Mouse (Mus musculus): ENCODE measurements around the gene Myh4.

The Myh4 gene

DNA sequence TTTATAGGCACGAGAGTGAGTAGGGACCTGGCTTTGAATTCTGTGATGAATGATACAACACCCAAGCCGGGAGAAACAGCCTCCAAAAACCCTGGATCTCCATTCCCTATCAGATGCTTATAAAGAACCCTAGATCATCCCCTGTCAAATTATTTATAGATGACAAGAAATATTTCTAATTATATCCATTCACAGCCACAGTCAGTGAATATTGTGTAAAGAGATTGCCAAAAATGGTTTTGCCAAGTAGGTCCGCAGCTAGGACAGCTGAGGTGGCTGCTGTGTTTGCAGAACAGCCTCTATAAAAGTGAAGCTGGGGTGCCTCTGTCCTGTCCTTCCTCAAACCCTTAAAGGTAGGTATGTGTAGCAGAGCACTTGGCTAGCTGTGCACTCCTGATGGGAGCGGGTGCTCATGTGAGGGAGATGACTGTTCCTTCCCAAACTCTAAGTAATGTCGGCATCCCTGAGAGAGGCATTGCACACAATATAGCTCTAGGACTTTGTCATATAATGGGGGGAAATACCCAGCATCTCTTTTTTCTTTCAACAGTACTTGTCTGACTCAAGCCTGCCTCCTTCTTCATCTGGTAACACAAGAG, at the start of gene Myh4:
Gene Myh4, plus strand, starts transcription at position 549 of the 599 bp plus-strand sequence.
- DNase-seq: no peak

DNA sequence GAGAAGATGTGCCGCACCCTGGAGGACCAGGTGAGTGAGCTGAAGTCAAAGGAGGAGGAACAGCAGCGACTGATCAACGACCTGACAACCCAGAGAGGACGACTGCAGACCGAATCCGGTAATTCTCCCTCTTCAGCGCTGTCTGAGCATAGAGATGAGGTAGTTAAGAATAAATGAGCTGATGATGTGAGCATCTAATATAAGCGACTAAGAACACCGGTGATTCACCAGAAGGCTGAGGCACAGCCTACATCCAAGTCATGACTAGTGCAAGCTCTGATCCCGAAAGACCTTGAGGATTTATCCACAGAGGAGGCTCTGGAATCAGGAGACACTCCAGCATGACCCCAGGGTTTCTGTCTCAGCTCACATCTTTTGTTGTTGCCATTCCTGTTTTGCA, 47.5 kb upstream of the Myh4 start:
- DNase-seq: no peak

DNA sequence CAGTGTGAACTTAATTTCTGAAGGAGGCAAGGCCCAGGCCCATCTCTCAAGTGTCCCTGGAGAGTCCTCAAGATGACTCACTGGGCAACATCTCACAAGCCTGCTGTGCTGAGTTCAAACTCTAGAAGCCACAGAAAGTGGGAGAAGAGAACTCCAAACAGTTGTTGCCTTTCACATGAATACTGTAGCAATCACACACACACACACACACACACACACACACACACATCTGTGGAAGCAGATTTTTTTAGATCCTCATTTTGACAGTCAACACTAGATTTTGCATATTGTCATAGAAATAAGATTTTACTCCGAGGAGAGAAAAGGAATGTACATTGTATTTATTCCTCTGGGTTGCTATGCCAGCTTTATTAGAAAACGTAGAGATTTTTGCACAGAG, 47.0 kb upstream of the Myh4 start:
- no peak for DNase-seq

DNA sequence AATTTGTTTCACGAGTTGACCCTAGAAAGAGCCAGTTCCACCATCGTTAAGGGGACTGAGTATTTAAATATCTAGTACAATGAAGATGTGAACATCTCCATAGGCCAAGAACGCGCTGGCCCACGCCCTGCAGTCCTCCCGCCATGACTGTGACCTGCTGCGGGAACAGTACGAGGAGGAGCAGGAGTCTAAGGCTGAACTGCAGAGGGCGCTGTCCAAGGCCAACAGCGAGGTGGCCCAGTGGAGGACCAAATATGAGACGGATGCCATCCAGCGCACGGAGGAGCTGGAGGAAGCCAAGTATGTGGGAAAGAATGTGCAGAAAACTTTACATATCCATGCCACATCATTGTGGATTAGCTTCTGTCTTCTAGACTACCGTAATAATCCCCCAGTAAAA, 46.3 kb upstream of the Myh4 start:
- no peak for DNase-seq

DNA sequence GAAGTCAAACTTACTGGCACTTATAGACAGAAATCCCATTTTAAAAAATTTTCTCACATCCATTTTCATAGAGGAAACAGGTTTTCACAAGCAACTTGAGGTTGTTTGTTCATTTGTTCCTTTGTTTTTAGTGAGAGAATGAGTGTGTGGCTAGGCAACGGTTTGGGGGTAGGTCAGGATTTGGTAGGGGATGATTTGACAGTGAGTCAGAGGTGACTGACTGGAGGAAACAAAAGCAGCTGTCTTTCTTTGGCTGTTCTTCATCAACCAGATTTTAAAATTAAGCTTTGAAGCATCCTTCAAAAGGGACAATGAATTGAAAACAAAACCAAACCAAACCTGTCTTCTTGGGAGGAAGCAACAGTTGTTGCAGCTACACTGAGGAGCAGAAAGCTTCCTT, 38.5 kb upstream of the Myh4 start:
- no peak for DNase-seq

DNA sequence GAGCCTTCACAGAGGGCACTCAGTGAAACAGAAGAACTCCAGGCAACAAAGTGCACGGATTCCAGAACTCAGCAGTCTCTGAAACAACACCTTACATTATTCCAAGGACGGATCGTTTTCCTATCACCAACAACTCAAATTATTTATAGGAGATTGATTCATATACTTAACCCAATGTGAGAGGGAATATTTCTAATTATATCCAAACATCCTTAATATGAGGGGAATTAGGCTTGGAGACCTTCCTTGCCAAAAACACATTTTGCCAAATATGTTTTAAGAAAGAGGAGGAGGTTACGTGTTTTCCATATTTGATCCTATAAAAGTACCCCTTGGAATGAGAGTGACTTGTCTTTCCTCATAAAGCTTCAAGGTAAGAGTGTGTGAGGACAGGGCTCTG, 38.1 kb upstream of the Myh4 start, which contains the start of gene Myh1:
Gene Myh1, plus strand, starts transcription at position 301 of the 400 bp plus-strand sequence.
- DNase-seq: no peak

DNA sequence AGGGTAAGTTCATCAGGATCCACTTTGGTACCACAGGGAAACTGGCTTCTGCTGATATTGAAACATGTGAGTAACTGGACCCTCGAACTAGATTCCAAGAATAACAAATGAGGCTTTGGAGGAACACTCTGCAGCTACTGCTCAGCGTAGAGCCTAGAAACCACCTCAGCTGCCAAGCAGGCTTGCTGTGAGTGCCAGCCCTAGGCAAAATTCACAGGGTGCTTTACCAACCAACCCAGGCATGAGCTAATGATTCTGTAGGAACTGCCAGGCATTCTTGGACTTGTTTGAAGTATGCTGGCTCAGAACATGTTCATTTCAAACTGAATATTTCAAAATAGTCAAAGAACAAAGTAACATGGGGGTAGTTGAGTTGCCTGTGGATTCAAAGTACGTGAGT, 33.1 kb upstream of the Myh4 start:
- DNase-seq: peak; percentile 27

DNA sequence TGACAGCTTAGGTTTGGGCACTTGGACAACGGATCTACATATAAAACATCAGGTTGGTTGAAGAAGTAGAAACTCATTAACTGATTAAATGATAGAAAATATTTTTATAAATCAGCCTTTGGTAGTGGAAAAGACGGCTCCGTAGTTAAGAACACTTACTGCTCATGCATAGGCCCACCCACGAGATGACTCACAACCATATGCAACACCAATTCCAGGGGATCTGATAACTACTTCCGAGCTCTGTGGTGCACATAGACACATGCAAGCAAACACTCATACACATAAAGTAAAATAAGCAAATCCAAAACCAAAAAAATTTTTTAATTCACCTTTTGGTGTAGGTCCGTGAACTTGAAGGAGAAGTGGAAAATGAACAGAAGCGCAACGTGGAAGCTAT, 16.0 kb upstream of the Myh4 start:
- no peak for DNase-seq

DNA sequence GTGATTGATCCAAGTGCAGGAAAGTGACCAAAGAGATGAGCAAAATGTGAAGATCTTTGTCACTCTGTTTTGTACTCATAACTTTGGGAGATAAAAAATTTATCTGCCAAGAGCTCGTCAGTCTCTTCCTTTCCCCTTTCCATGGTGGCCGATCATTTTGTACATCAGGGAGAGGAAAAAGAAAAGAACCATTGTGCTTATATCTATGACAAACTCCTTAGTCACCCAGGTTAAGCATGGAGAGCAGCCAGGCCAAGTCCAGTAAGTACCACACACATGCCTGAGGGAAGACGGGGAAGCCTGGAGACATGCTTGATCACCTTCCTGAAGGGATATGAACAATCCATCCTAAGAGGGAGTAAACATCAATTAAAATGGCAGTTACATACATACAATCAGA, 13.4 kb upstream of the Myh4 start:
- DNase-seq: no peak

DNA sequence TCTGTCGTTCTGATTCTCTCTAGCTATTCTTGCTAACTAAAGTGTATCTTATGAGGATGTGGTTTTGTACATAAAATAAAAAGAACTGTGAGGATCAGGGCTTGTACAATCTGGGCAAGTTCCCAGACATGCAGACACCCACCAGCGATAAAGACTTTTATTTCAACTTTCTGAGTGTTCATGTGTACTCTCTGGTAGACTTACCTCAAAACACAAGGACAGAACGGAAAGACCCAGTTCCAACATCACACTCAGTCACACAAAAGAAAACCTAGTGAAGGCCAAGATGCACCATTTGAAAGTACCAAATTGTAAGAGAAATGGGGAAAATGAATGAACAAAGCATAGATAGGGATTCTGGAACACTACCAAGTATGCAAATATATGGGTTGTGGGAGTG, 9.1 kb upstream of the Myh4 start:
- no peak for DNase-seq

DNA sequence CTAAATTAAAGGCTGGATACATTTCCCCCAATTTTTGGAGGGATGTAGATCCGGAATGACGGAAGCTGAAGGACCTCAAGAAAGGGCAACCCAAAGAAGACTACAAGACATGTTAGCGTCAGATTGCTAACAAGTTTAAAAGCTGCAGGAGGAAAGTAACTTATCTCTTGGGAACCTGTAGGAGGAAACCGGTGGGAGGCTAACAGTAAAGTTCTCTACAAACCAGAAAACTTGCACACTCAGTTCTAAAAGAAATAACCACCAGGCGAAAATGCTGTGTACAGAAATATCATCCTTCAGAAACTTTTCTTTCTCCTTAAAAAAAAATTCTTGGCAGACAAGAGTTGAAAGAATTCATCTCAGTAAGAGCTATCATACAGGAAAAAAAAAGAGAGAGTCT, 8.7 kb upstream of the Myh4 start:
- DNase-seq: no peak

DNA sequence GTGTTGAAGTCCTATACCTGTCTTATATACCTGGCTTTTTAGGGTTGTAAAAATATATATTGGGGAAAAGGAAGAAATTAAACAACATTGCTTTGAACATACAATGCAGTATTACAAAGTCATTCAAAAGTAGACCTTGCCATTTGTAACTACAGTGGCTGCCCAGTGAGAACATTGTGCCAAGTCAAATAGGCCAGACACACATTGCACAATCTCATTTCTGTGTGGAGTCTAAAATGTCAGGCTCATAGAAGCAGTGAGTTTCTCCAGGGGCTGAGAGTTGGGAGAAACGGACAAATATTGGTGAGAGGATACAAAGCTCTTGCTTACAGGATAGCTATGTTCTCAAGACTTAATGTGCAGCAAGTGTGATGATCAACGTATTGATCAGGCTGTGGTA, 7.9 kb upstream of the Myh4 start:
- DNase-seq: no peak

DNA sequence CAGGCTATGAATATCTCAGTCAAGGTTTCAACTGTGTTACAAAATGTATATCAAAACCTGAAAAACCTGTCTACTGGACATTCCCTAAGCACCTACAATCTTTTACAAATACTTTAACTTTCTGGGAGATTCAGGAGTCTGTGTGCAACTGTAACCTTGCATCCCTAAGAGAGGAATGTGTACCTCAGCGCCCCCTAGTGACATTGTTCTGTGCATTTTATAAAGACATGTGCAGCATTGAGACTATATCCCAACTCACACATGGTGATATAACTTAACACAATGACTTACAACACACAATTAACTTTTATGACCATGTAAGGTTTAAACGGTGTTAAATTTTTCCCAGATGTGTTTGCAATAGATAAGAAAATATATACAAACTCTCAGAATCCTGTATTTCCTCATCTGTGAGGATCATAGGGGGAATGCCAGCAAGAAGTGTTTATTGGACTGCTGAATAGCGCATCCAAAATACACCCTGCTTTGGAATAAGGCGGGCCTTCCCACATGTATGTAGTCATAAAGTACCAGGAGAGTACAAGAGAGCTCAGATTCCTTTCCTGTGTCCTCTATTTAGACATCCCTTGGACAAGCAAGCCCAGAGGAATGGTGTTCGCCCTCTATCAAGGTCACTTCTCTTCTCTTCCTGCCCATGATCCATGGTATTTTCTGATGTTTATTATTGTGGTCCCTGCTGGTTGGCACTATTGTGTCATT, 2.0 kb upstream of the Myh4 start:
- DNase-seq: no peak

DNA sequence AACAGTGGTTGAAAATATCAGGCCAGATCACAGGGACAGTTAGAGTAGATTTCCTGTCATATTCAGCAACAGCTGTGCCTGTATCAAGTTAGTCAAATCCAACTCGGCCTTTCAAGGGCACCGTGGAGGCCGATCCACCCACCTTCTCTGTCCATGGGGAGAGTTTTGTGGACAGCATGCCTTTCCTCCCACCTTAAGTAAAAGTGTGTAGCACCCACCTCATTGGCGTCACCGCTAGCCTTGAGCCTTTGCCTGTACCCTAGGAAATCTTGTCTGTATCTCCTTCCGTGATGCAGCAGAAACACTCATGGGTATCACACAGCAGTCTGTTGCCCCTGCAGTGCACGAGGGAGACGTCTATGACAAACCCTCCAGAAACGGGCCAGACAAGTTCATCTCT, 1.0 kb upstream of the Myh4 start:
- no peak for DNase-seq

DNA sequence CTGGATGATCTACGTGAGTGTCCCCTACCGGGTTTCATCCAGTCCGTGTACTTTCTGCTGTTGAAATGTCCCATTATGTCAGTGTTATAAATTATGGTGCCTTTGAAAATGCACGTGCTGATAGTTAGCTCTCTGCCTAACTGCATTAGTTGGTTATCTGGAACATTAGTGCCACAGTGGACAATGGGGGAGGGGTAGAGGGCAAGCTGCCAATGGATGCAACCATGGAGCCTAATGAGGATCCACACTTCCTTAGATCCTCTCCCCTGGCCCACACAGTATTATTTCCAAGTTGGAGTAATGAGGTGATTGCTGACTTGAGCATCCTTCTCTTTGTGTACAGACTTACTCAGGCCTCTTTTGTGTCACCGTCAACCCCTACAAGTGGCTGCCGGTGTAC, 3.2 kb downstream of the Myh4 start:
- no peak for DNase-seq

DNA sequence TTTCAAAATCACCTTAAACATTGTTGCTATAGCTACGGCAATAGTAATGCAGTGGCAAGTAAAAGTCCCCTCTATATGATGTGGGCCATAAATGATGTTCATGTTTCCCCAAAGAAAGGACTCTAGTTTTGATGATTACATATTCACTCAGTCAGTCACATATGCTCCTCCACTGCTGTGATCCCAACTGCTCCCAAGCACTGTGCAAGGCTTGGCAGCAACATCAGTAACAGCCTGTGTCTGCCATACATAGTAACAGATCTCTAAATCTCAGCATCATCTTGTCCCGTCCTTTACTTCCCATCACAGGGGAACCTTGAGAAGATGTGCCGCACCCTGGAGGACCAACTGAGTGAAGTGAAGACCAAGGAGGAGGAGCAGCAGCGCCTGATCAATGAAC, 15.9 kb downstream of the Myh4 start:
- no peak for DNase-seq

DNA sequence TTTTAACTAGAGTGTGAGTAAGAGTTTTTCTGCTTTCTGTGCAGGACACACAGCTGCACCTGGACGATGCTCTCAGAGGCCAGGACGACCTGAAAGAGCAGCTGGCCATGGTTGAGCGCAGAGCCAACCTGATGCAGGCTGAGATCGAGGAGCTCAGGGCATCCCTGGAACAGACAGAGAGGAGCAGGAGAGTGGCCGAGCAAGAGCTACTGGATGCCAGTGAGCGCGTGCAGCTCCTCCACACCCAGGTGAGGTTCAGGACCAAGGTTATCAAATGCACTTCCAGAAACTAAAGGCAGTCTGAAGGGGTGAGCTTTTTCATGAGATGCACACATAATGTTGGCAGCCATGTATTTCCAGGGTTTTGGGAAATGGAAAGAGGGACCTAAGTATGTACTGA, 19.2 kb downstream of the Myh4 start:
- DNase-seq: no peak

DNA sequence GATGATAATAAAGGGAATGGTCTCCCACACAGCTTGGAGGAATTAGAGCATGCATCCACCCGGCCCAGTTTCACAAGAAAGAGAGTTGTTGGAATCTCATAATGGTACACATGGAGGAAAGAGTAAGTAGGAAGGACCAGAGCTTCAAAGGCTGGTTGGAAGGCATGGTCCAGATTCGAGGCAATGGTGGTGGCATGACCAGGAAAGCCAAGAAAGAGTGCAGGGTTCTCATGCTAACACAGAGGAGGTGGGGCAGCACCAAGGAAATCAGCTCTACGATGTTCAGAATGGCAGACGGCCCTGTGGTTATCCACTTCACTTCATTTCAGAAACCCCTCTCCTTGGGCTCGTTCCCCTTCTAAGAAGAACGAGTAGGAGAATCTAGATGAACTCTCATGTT, 23.1 kb downstream of the Myh4 start:
- no peak for DNase-seq

DNA sequence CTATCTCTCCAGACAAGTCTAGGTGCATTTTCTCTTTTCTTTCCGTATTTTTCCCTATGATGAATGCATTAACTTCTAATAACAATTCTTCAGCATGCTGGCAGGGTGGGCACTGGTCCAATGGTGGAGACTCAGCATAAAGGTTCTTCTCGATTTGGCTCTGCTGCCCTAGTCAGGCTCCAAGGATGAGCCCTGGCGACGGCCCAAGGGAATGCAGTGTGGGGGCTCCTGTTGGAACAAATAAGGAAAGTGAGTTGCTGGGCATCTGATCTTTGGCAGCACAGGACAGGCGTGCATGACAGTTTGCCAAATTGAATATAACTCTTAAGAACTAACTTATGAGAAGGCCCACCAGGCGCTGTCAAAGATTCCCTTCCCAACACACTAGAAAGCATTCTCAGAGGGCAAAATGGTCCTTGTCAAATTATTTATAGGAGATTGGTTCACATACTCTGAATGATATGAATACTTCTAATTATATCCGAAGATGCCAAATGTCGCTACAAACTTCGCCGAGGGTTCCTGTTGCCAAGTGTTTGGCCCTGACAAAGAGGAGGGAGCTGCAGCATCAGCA, 38.9 kb downstream of the Myh4 start, which contains the start of gene Myh8:
Gene Myh8, plus strand, starts transcription at position 524 of the 574 bp plus-strand sequence.
- no peak for DNase-seq

DNA sequence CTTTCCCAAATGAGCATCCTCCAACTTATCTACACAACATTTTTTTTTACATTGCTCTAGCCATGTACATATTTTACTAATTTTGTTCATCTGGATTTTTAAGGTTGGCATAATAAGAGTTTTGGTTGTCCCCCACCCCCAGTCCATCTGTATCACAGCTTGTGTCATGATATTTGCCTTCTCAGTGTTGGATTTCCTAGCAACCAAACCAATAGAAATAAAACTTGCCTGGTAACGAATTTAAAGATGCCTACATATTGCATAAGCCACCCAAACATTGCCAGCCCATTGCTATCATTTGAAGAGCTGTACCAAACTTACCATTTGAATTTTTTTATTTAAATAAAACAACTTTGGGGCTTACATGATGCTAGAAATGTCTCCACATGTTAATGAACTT, 55.6 kb downstream of the Myh4 start:
- no peak for DNase-seq

Data from right cerebral cortex, postnatal 25 days (tissue).